ENCODE assay signal across 8 mouse cellular contexts in the genomic region with DNA sequence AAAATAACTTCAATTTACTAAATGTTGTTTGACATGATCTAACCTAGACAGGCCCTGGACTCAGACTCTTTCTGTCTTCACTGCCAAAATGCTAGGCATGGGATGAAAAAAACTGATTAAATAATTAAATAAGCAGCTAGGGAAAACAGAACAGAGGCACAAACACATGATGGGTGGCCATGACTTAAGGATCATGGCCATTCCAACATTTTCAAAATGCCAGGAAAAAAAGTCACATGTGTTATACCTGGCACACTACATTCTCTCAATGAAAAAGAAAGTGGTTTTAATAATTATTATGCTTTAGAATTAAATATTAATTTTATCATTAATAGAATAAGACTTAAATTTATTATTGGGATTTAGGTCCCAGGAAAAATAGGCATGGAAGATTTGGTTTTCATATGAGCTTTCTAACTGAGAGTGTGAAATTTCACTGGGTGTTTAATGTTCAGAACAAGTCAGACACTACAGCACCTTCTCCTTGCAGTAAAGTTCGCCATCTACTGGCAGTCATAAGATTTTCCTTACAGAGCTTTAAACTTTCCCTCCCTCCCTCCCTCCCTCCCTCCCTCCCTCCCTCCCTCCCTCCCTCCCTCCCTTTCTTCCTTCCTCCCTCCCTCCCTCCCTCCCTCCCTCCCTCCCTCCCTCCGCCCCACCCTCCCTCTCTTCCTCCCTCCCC. TPM values are rescaled to one million over a fixed set of nuclear protein-coding genes. Genes with fewer than 3 reads are reported as not detected.
DNase-seq lines count a peak whose midpoint lies in the region; ATAC-seq and TF ChIP-seq lines count a peak whose summit lies in the region.
"Had no signal": no experiment of that assay in that cellular context is flagged by ENCODE, and none has a peak within 500 bp of the region (broad histone marks: within the 10 kb centered on the region; RNA-seq: fewer than 3 reads in every experiment).

No protein-coding gene starts in this region.

- 0 out of 2 replicates have a peak, but pooled peaks have one; percentile 58 for ATAC-seq in lung, embryonic 14.5 days (ENCODE audit: insufficient read depth)
- ATAC-seq in hindbrain, embryonic 16.5 days = peak; percentile 79

- no peaks in the 10 kb centered on the region for H3K36me3 ChIP-seq in lung, embryonic 14.5 days (ENCODE audit: insufficient read depth)
- no peaks in the 10 kb centered on the region for H3K36me3 ChIP-seq in hindbrain, embryonic 16.5 days (ENCODE audit: control insufficient read depth, insufficient read depth, low read length)
- H3K36me3 ChIP-seq: embryonic facial prominence, embryonic 15.5 days had no signal

- TF ChIP-seq CTCF in lung, embryonic 14.5 days (IDR thresholded peaks at IDR 0.05; ENCODE audit: low read depth) = peak; percentile 52

- H3K9ac ChIP-seq in lung, embryonic 14.5 days = no peak overlapping the region
- H3K9ac ChIP-seq in hindbrain, embryonic 16.5 days (ENCODE audit: low read depth, low read length) = no peak overlapping the region
- H3K9ac ChIP-seq: embryonic facial prominence, embryonic 15.5 days had no signal

- H3K27ac ChIP-seq in lung, embryonic 14.5 days (ENCODE audit: low read depth) = no peak overlapping the region
- no peak overlapping the region for H3K27ac ChIP-seq in hindbrain, embryonic 16.5 days (ENCODE audit: low read depth, low read length)
- H3K27ac ChIP-seq: embryonic facial prominence, embryonic 15.5 days had no signal

- H3K9me3 ChIP-seq in lung, embryonic 14.5 days (ENCODE audit: low read depth, low read length) = no peaks in the 10 kb centered on the region
- no peaks in the 10 kb centered on the region for H3K9me3 ChIP-seq in hindbrain, embryonic 16.5 days (ENCODE audit: control insufficient read depth, low read length)
- H3K9me3 ChIP-seq: embryonic facial prominence, embryonic 15.5 days had no signal

- H3K4me1 ChIP-seq in lung, embryonic 14.5 days (ENCODE audit: insufficient read depth) = no peaks in the 10 kb centered on the region
- no peaks in the 10 kb centered on the region for H3K4me1 ChIP-seq in hindbrain, embryonic 16.5 days (ENCODE audit: control insufficient read depth, insufficient read depth, low read depth, low read length)
- H3K4me1 ChIP-seq: embryonic facial prominence, embryonic 15.5 days had no signal

- peak; percentile 71 for DNase-seq in lung, embryonic 14.5 days
- no peak for DNase-seq in lung, postnatal 4 days
- DNase-seq in c-Kit-positive CD71-positive TER-119-negative erythroid progenitor cells, embryonic 14.5 days (ENCODE audit: low read depth) = peak; percentile 7
- DNase-seq in retina, postnatal 1 day = peak; percentile 76
- DNase-seq in right cerebral cortex, postnatal 36 days (ENCODE audit: low spot score in 2 of 2) = no peak
- no peak for DNase-seq in left cerebral cortex, adult 11 months (ENCODE audit: low spot score)

- no peaks in the 10 kb centered on the region for H3K27me3 ChIP-seq in lung, embryonic 14.5 days (ENCODE audit: insufficient read depth, low read length)
- no peaks in the 10 kb centered on the region for H3K27me3 ChIP-seq in hindbrain, embryonic 16.5 days (replicated peaks; ENCODE audit: control insufficient read depth, insufficient read depth, low read length)
- H3K27me3 ChIP-seq: embryonic facial prominence, embryonic 15.5 days had no signal

- H3K4me2 ChIP-seq in lung, embryonic 14.5 days = no peak overlapping the region
- H3K4me2 ChIP-seq in hindbrain, embryonic 16.5 days (ENCODE audit: low read length) = no peak overlapping the region
- H3K4me2 ChIP-seq: embryonic facial prominence, embryonic 15.5 days had no signal

- no peak overlapping the region for H3K4me3 ChIP-seq in lung, embryonic 14.5 days (ENCODE audit: low read depth, low read length)
- H3K4me3 ChIP-seq in hindbrain, embryonic 16.5 days (ENCODE audit: low read length) = no peak overlapping the region
- H3K4me3 ChIP-seq: embryonic facial prominence, embryonic 15.5 days had no signal

- 4% methylated on average over 1 of the region's 2 CpGs for WGBS in lung, embryonic 14.5 days
- 5% methylated on average over 1 of the region's 2 CpGs for WGBS in hindbrain, embryonic 16.5 days

RNA-seq across cellular contexts. Expression of gene Crb1, which starts 36.6 kb away (rescaled TPM):
- not detected in 2 replicates for polyA plus RNA-seq in lung, embryonic 14.5 days (2014; fragmentation: Nextera tagmentation; extraction: Ambion mirVana)
- 1.2 and 1.4 TPM in 2 replicates for polyA plus RNA-seq in hindbrain, embryonic 16.5 days (2015; fragmentation: Nextera tagmentation; extraction: Ambion mirVana)
- polyA plus RNA-seq: embryonic facial prominence, embryonic 15.5 days had no signal

Comparison
In these comparisons a context has a peak if more than half of its experiments do, and no peak if none do; other contexts are left out.
1. DNase-seq: peak in lung, embryonic 14.5 days (single experiment), c-Kit-positive CD71-positive TER-119-negative erythroid progenitor cells, embryonic 14.5 days (single experiment) and retina, postnatal 1 day (single experiment); none in lung, postnatal 4 days (0 of 2), right cerebral cortex, postnatal 36 days (0 of 2) and left cerebral cortex, adult 11 months (single experiment).